Mouse (Mus musculus): ENCODE data around the gene Tyw5. TPM values are rescaled to one million over a fixed set of nuclear protein-coding genes. Genes with fewer than 3 reads are reported as not detected.

Gene Tyw5
- polyA plus RNA-seq, 1 experiment, result 1.7 TPM

DNA sequence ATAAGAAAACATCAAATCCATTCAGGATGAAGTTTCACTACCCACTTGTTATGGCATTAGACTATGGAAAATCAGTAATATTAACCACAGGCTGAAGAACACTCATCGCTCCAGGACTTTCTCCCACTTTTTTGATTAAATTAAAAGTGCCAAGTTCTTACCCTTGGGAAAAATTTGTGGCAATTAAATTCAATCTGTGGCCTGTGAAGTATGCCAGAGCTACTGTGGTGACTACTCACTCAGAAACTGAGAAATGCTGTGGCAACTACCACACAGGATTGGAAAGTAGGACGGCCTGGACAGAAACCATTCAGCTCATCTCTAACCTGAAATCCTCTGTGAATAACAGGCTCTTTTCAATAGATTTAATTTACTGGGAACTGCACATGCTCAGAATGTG, 6.6 kb downstream of the Tyw5 start:
- no peak for TF ChIP-seq GATA1 (IDR thresholded peaks at IDR 0.05; ENCODE audit: low read length)

DNA sequence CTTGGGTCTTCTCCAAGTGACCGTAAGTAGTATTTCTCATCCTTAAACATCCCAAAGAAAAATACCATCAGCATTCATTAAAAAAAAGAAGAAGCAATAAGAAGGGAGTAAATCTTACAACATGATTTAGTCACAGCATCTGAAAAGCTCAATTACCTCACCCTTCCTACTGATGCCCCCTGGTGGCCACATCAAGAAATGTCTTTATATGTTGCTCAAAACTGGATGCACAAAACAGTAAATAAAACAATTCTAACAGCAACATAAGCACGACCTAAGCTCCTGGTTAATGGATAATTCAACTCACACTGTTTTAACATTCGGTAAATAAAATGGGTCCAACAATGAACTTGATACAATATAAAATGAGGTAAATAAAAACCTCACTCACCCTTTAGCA, 12.8 kb downstream of the Tyw5 start:
- TF ChIP-seq GATA1 (IDR thresholded peaks at IDR 0.05; ENCODE audit: low read length), result no peak

DNA sequence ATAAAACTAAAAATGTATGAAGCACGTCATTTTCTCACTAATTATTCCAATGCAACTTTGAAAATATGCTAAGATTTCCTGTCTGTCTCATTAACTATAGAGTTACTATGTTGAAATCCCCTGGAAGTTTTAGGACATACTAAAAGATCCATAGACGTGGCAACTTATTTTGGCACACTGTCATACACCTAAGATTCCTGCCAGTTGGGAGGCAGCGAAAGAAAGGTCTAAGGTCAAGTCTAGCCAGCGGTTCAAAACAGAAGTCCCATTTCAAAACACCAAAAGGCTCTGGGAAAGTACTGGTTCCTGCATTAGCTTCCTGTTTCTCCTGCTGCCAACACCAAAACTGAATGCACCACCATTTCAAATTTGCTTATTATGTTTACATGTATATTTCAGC, 14.5 kb downstream of the Tyw5 start:
- no peak for TF ChIP-seq GATA1 (IDR thresholded peaks at IDR 0.05; ENCODE audit: low read length)

DNA sequence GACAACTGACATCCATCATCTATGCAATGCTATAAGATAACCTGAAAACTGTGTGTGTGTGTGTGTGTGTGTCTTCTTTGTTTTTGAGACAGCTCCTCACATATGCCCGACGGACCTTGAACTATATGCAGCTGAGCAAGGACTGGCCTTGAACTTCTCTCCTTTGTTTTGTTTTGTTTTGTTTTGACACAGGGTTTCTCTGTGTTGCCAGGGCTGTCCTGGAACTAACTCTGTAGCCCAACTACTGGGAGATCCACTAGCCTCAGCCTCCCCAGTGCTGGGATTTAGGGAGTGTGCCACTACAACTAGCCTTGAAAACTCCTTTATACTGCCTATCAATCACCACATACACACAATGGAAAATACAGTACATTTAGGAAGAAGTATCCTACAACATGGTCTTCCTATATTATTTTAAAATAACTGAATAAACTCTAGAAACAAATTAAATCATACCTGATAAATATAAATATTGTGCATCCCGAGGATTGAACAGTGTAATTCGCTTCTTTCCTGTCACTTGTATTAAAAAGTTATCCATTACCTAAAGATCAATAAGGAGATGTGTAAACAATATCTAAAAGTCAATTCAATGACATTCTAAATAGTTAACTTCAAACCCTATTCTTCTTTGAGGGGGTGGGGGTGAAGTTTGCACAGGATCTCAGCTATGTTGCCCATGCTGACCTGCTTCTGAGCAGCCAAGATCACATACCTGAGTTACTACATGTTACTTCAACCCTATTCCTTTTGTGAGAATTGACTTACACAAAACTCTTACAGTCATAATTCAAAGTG, 15.7 kb downstream of the Tyw5 start:
- TF ChIP-seq GATA1 (IDR thresholded peaks at IDR 0.05; ENCODE audit: low read length), result no peak

DNA sequence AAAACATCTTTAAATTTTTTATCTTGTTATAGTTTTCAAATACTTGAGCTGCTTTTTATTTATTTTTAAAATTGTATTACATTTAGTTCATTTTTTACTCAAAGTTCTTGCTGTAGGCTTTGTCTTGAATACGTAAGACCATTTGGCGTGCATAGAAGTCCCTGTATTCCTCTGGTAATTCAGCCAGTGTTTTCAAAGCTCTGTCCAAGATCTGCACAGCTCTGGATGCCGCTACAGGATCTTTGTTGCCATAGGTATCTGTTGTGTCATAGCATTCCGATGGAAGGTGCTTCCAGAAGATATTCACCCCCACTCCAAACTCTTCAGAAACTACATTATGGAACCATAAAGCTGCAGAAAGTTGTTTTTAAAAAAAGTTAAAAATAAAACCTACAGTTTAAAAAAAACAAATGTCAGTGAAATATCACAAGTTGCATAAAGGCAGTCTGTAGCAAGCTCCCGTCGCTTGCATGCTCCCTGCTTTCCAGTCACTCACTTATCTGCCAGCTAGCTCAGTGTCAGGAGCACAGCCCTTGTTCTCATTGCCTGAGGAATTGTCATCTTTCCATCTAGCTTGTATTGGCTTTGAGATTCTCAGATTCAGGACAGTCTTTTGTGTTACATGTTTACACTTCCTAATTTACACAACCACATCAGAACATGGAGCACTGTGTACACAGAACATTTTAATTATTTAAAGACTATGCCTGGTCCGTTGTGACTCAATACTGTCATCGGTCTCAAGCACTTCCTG, 18.3 kb downstream of the Tyw5 start:
- TF ChIP-seq GATA1 (IDR thresholded peaks at IDR 0.05; ENCODE audit: low read length), result no peak

DNA sequence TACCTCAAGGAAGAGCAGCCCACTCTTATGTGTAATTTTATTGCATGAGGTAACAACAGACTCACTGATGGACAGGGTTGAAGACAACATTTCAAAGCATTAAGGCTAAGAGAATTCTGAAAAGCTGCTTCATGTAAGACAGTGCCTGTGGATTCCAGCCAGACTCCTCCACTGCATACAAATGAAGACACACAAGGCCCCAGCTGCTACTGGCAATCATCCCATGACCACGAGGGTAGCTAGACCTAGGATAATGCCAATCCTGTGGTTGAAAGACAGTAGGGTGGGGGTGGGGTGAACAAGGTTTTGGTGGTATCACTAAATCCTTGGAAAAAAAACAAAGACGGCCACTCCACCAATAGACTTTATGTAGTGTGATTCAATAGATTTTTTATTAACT, 19.0 kb downstream of the Tyw5 start:
- no peak for TF ChIP-seq GATA1 (IDR thresholded peaks at IDR 0.05; ENCODE audit: low read length)

DNA sequence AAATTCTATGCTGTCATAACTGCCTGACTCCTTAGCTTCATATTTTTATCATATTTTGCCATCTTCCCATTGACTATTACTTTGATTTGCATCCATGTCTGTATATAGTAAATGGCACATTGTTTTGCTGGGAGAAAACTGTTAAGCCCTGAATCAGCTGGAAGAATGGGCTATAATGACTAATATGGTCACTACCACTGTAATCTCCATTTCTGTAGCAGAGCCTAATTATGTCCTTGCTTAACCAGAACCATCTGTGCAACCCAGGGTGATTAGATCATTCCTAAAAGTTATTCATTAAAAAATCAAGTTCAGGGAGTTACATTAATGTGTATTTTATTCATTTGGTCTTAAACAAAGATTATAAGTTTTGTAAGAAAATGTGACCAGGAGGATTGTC, 20.4 kb downstream of the Tyw5 start:
- TF ChIP-seq GATA1 (IDR thresholded peaks at IDR 0.05; ENCODE audit: low read length), result no peak

DNA sequence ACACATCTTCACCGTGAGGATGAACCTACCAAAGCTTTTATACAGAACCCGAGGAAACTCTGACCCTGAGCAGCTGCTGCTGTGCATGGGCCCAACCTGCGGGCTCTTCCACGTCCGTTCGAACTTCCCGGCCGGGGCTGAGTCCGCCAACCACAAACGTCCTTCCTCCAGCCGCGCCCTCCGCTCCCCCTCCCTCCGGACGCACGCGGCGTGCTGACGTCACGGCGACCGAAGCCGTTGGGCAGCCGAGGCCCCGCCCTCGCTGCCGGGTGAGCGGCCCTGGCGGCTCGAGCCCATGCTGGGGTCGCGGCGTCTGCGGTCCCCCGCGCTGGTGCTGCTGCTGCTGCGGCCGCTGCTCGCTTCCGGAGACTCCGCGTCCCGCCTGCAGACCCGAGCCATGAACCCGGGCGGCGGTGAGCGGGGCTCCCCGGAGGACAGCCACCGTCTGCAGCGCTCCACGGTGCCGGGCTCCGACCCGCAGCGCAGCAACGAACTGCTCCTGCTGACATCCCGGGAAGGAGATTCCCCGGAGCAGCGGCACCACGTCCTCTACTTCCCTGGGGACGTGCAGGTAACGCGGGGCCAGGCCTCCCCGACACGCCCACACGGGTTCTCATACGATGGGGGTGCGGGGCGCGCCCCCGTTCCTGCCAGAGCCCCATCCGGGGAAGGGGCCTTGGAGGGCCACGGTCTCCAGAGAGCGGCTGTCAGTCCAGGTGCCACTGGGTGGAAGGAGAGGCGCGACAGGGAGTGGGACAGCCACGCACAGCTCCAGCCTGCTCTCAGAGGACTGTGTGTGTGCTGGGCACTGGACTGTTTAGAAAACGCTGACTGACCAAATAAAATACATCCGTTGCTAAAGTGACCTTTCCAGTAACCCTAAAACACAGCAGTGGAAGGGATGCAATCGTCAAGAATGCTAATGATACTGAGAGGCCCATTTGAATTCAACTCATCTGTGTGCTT, 29.2 kb downstream of the Tyw5 start, which contains the start of gene 1700066M21Rik:
1700066M21Rik (plus strand) TSS at position 245 of the 966 bp plus-strand sequence.
- no peak for TF ChIP-seq GATA1 (IDR thresholded peaks at IDR 0.05; ENCODE audit: low read length)

DNA sequence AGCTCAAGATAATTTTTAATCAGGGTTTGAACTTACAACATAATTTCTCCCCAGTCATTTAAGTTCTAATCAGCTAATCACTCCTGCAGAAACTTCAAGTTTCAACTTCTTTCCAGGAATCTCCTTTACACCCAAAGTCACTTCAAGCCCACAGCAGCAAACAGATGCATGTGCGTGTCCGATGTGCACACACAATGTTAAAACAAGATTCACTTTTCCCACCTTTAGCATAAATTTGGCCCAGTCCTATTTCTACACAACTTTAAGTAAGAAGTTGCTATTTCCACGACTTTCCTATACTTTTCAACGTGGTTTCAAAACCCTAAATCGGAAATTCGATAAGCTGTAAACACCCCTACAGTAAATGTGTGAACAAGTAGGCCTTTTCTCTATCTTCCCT, 30.1 kb downstream of the Tyw5 start:
- TF ChIP-seq GATA1 (IDR thresholded peaks at IDR 0.05; ENCODE audit: low read length), result no peak

DNA sequence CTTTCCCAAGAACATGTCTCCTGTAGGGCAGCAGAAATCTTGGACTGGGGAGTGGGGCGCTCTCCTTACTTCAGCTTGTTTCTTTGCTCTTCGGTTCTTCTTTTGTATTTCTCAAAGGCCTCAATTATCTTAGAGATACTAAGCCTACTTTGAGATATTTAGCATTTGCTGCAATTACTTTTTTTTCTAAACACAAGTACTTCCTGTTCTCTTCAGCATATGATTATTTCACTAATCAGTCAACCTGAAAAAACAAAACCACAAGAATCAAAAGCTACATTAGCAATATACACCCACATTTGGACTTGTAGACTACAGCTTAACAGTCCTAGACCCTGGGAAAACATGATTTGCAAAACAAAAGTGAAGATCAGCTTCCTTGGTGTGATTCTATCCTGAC, 31.6 kb downstream of the Tyw5 start:
- no peak for TF ChIP-seq GATA1 (IDR thresholded peaks at IDR 0.05; ENCODE audit: low read length)

DNA sequence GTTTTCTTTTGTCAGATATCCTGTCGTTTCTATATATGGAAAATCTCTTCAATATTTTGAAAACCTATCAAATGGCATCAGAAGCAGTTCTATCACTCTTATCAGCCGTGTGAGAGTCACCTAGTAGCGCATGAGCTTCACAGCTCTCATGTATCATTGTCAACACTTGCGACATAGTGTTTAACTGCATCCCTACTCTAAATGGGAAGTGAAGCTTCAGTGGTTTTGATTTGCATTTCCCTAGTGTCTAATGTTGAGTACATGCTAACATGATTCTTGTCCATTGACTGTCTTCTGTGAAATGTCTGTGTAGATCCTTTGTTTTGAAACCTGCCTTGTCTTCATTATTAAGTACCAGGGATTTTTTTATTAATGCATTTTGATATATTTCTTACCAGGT, 36.5 kb downstream of the Tyw5 start:
- TF ChIP-seq GATA1 (IDR thresholded peaks at IDR 0.05; ENCODE audit: low read length), result no peak

DNA sequence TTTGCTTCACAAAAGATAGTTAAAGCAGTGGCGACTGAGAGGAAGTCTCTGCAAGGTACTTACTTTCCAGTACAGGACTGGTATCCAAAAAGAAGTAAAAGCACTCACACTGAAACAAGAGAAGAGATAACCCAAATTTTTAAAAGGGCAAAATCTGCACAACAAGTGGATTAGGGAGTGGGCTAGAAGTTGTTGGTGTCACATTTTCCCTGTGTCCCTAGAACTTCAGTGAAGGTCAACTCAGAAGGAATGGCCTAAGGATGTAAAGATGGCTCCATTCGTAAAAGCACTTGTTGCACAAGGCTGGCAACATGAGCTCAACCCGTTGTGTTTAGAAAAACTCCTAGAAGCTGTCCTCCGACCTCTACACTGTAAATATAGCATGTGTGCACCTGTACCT, 37.8 kb downstream of the Tyw5 start:
- TF ChIP-seq GATA1 (IDR thresholded peaks at IDR 0.05; ENCODE audit: low read length), result no peak

DNA sequence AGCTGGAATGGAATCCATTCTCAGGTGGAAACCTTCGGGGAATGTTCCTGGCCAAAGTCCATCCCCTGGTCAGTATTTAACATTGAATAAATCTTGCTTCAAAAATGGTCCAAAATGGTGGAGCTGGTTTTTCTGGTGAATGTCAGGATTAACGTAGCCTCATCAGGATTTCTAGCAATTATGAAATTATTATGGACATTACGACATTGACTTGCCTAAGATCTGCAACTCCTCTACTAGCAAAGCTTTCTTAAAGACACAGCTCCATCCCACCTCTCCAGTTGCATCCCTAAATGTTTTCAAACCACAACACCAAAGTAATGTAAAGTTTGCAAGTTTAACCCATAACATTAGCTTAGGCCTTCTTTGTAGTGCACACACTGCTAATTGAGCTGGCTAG, 39.5 kb downstream of the Tyw5 start:
- TF ChIP-seq GATA1 (IDR thresholded peaks at IDR 0.05; ENCODE audit: low read length), result no peak

DNA sequence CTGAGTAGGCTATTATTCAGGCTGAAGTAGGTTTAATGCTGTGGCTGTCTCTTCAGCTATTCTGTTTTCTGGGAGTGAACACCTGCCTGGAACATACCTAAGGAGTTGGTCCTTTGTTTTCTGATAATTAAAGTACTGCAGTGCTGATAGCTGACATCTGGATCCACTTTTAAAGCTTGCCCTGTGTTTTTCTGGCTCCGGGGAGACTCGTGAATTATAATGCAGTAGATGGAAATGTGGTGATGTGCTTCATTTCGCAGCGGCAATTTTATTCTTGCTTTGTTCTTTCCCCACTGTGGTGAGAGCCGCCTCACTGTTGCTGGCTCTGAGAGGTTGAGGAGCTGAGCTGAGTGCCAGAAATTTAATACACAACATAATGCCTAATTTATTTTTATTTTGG, 48.4 kb downstream of the Tyw5 start:
- no peak for TF ChIP-seq GATA1 (IDR thresholded peaks at IDR 0.05; ENCODE audit: low read length)

DNA sequence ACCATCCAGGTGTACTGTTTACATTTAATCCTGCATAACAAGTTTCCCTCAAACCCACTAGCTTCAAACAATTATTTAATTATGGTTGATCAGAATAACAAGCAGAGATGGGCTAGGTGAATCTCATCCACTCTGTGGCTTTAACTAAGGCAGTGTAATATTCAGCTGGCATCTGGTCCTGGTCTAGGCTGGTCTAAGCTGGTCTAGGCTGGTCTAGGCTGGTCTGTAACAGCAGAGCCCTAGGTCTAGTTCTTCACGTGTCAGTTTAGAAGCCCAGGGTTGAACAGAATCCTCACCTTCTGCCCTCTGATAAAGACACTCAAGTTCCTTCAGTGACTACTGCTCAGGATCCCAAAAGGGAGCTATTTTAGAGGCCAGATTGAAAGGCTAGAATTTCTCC, 55.0 kb downstream of the Tyw5 start:
- TF ChIP-seq GATA1 (IDR thresholded peaks at IDR 0.05; ENCODE audit: low read length), result no peak

DNA sequence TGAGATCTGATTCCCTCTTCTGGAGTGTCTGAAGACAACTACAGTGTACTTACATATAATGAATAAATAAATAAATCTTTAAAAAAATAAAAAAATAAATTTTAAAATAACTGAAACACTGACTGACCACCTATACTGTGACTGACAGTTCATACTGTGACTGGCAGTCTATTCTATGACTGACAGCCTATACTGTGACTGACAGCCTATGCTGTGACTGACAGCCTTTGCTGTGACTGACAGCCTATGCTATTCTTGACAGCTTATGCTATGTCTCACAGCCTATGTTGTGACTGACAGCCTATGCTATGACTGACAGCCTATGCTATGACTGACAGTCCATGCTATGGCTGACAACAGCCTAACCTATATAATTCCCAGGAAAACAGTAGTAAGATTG, 59.4 kb downstream of the Tyw5 start:
- no peak for TF ChIP-seq GATA1 (IDR thresholded peaks at IDR 0.05; ENCODE audit: low read length)
